Mouse (Mus musculus): ENCODE results near the gene Ints12.

GRCm38 (mm10) chr3:133097936-133098335 lies 6.3 kb downstream of the Ints12 start:
- TF ChIP-seq CTCF (IDR thresholded peaks at IDR 0.05; ENCODE audit: low read depth, low read length) (no peak), POLR2A (IDR thresholded peaks at IDR 0.05; ENCODE audit: insufficient read depth, low read length) (no peak)
